ENCODE assay signal across 11 mouse cellular contexts in the genomic region with DNA sequence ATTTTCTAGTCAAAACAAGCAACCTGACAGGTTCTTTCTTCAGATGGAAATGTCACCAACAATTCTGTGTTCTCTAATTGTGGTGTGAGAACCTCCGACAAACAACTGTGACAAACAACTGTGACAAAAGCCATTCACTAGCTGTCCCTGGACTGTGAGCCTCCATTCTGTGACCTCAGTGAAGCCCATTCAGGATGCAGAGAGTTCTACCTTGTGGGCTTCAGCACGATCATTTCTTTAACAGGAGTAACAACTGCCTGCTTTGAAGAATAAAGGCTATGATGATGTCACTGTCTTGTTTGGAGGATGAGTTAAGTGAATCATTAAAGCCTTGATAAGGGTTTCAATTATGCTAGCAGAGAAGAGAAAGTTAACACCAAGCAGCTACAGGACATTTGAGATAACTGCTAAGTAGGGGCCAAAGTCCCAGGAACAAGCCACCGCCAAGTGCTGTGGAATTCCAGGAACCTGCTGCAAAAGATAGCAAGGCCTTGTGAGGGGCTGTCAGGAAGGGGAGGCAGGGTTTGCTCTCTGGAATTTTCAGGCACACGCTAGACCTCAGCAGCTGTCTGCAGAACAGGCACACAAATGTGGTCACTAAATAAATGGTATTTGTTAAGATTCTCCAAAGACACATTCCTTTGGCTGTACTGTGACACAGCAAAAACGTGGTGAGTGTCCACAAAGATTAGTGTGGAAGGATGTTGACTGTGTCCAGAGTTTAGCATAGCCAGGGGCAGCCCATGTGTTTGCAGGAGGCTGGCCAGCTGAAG.
A peak's percentile ranks its signal among the peaks of the same experiment; 100 is the strongest.
DNase-seq lines count a peak whose midpoint lies in the region; ATAC-seq and TF ChIP-seq lines count a peak whose summit lies in the region.
"Had no signal": no experiment of that assay in that cellular context is flagged by ENCODE, and none has a peak within 500 bp of the region (broad histone marks: within the 10 kb centered on the region; RNA-seq: fewer than 3 reads in every experiment).

No protein-coding gene starts in this region.

- no peak overlapping the region for H3K4me2 ChIP-seq in embryonic facial prominence, embryonic 14.5 days (ENCODE audit: low read depth, low read length)
- H3K4me2 ChIP-seq in kidney, embryonic 14.5 days (replicated peaks; ENCODE audit: low read depth, low read length) = no peak overlapping the region
- H3K4me2 ChIP-seq in heart, postnatal 0 days (ENCODE audit: low read depth, low read length) = peak overlapping the region; percentile 14; the same call in 1 of the 2 replicates
- H3K4me2 ChIP-seq: neural tube, embryonic 13.5 days had no signal

- no peak for TF ChIP-seq CTCF in heart, postnatal 0 days (IDR thresholded peaks at IDR 0.05; ENCODE audit: low read depth)

- no peaks in the 10 kb centered on the region for H3K9me3 ChIP-seq in embryonic facial prominence, embryonic 14.5 days (ENCODE audit: control insufficient read depth, low read length)
- H3K9me3 ChIP-seq in embryonic facial prominence, embryonic 10.5 days = no peaks in the 10 kb centered on the region
- H3K9me3 ChIP-seq in kidney, embryonic 14.5 days (ENCODE audit: control insufficient read depth, low read length) = no peaks in the 10 kb centered on the region
- H3K9me3 ChIP-seq in heart, postnatal 0 days (replicated peaks; ENCODE audit: control insufficient read depth, low read length) = no peaks in the 10 kb centered on the region
- H3K9me3 ChIP-seq: neural tube, embryonic 13.5 days had no signal

- no peak overlapping the region for H3K27ac ChIP-seq in embryonic facial prominence, embryonic 14.5 days (replicated peaks; ENCODE audit: low read depth, low read length)
- no peak overlapping the region for H3K27ac ChIP-seq in embryonic facial prominence, embryonic 10.5 days (replicated peaks)
- no peak overlapping the region for H3K27ac ChIP-seq in kidney, embryonic 14.5 days (ENCODE audit: low read depth, low read length)
- peak overlapping the region; percentile 62 for H3K27ac ChIP-seq in heart, postnatal 0 days (ENCODE audit: low read depth)
- H3K27ac ChIP-seq: neural tube, embryonic 13.5 days had no signal

- H3K9ac ChIP-seq in embryonic facial prominence, embryonic 14.5 days (ENCODE audit: low read depth, low read length) = no peak overlapping the region
- no peak overlapping the region for H3K9ac ChIP-seq in kidney, embryonic 14.5 days (ENCODE audit: low read depth, low read length)
- no peak overlapping the region for H3K9ac ChIP-seq in heart, postnatal 0 days (replicated peaks; ENCODE audit: low read depth, low read length)
- H3K9ac ChIP-seq: neural tube, embryonic 13.5 days had no signal

- peak; percentile 57 for DNase-seq in embryonic facial prominence, embryonic 14.5 days (ENCODE audit: low spot score)
- no peak for DNase-seq in embryonic facial prominence, embryonic 10.5 days (ENCODE audit: low spot score)
- DNase-seq in kidney, postnatal 14 days = peak; percentile 41
- peak; percentile 83 for DNase-seq in heart, postnatal 0 days (ENCODE audit: low spot score)
- DNase-seq in mesoderm, embryonic 11.5 days (ENCODE audit: low read depth, low spot score) = peak; percentile 51
- no peak for DNase-seq in left cerebral cortex, adult 9 months (ENCODE audit: low spot score in 2 of 2)
- DNase-seq in left cerebral cortex, postnatal 14 days (ENCODE audit: low spot score in 2 of 2) = no peak
- DNase-seq: lung, postnatal 4 days had no signal

- peaks cover 9% of the 10 kb centered on the region; the same call in 1 of the 2 replicates for H3K4me1 ChIP-seq in embryonic facial prominence, embryonic 14.5 days (ENCODE audit: control insufficient read depth, insufficient read depth, low read length)
- H3K4me1 ChIP-seq in embryonic facial prominence, embryonic 10.5 days = peaks cover 31% of the 10 kb centered on the region
- H3K4me1 ChIP-seq in kidney, embryonic 14.5 days (ENCODE audit: control insufficient read depth, insufficient read depth, low read length) = peaks cover 9% of the 10 kb centered on the region; the same call in 1 of the 2 replicates
- peaks cover 25% of the 10 kb centered on the region for H3K4me1 ChIP-seq in heart, postnatal 0 days (ENCODE audit: control insufficient read depth, insufficient read depth)

- no peaks in the 10 kb centered on the region for H3K36me3 ChIP-seq in embryonic facial prominence, embryonic 14.5 days (ENCODE audit: control insufficient read depth, insufficient read depth, low read length)
- H3K36me3 ChIP-seq in embryonic facial prominence, embryonic 10.5 days (replicated peaks) = no peaks in the 10 kb centered on the region
- H3K36me3 ChIP-seq in kidney, embryonic 14.5 days (ENCODE audit: control insufficient read depth, insufficient read depth, low read length) = no peaks in the 10 kb centered on the region
- H3K36me3 ChIP-seq in heart, postnatal 0 days (replicated peaks; ENCODE audit: control insufficient read depth, insufficient read depth, low read length) = no peaks in the 10 kb centered on the region
- H3K36me3 ChIP-seq: neural tube, embryonic 13.5 days had no signal

- ATAC-seq in embryonic facial prominence, embryonic 14.5 days (ENCODE audit: low read depth) = peak; percentile 58; the same call in 1 of the 2 replicates
- ATAC-seq in kidney, embryonic 14.5 days (ENCODE audit: low FRiP score, low TSS enrichment) = no peak
- peak; percentile 83 for ATAC-seq in heart, postnatal 0 days (ENCODE audit: insufficient read depth, low read depth)
- ATAC-seq: Patski had no signal

- H3K4me3 ChIP-seq in embryonic facial prominence, embryonic 14.5 days (ENCODE audit: low read depth, low read length) = no peak overlapping the region
- H3K4me3 ChIP-seq in embryonic facial prominence, embryonic 10.5 days = no peak overlapping the region
- H3K4me3 ChIP-seq in kidney, embryonic 14.5 days (ENCODE audit: low read length) = no peak overlapping the region
- no peak overlapping the region for H3K4me3 ChIP-seq in heart, postnatal 0 days (ENCODE audit: low read depth, low read length)
- H3K4me3 ChIP-seq: neural tube, embryonic 13.5 days had no signal

- H3K27me3 ChIP-seq in embryonic facial prominence, embryonic 14.5 days (replicated peaks; ENCODE audit: control insufficient read depth, insufficient read depth, low read length) = no peaks in the 10 kb centered on the region
- no peaks in the 10 kb centered on the region for H3K27me3 ChIP-seq in embryonic facial prominence, embryonic 10.5 days (replicated peaks; ENCODE audit: low read depth, poor library complexity, severe bottlenecking)
- H3K27me3 ChIP-seq in kidney, embryonic 14.5 days (ENCODE audit: control insufficient read depth, insufficient read depth, low read length) = no peaks in the 10 kb centered on the region
- H3K27me3 ChIP-seq in heart, postnatal 0 days (ENCODE audit: control insufficient read depth, insufficient read depth, low read length) = 0 out of 2 replicates have a peak, but pooled peaks cover 9% of the 10 kb centered on the region
- H3K27me3 ChIP-seq: neural tube, embryonic 13.5 days; Patski had no signal

- no peak for TF ChIP-seq EP300 in heart, postnatal 0 days (IDR thresholded peaks at IDR 0.05; ENCODE audit: low read depth)

- WGBS in embryonic facial prominence, embryonic 14.5 days = 29% methylated on average over 5 of the region's 5 CpGs
- 32% methylated on average over 5 of the region's 5 CpGs for WGBS in embryonic facial prominence, embryonic 10.5 days
- WGBS in kidney, embryonic 14.5 days = 32% methylated on average over 5 of the region's 5 CpGs
- WGBS in heart, postnatal 0 days = 5% methylated on average over 5 of the region's 5 CpGs

- intact Hi-C loops in left cerebral cortex, postnatal 14 days (cut with DNase I) = no loop called here

Comparison
In these comparisons a context has a peak if more than half of its experiments do, and no peak if none do; other contexts are left out.
1. DNase-seq: peak in embryonic facial prominence, embryonic 14.5 days (single experiment), kidney, postnatal 14 days (single experiment), heart, postnatal 0 days (single experiment) and mesoderm, embryonic 11.5 days (single experiment); none in embryonic facial prominence, embryonic 10.5 days (single experiment), left cerebral cortex, adult 9 months (0 of 2) and left cerebral cortex, postnatal 14 days (0 of 2).